Mouse (Mus musculus) limb, embryonic 11.5 days (tissue): ENCODE measurements around the gene Pacs2. TPM values are rescaled to one million over a fixed set of nuclear protein-coding genes. Genes with fewer than 3 reads are reported as not detected.

ENCODE experiments used
- ATAC-seq: fragments of 200-750 bp; cut with Nextera tagmentation; 2 replicates; pipeline ENCODE4 v1.8.0; 2017; ENCODE audit warnings: low read depth; ENCODE audit not compliant: insufficient number of reproducible peaks, low FRiP score, low TSS enrichment
- DNase-seq: peaks from one replicate; pipeline ENCODE4 v3.0.0-alpha.2; 2015; ENCODE audit warnings: low spot score
- H3K27ac ChIP-seq: fragments of 300-500 bp; sonication (generic); replicated peaks from 2 replicates; pipeline ENCODE4 v1.5.1; 2014; ENCODE audit warnings: low read depth, mild to moderate bottlenecking, low read length
- H3K27me3 ChIP-seq: fragments of 300-500 bp; sonication (generic); 2 replicates; pipeline ENCODE4 v1.6.1; 2014; ENCODE audit warnings: mild to moderate bottlenecking, low read length, mixed read lengths; ENCODE audit not compliant: control insufficient read depth, insufficient read depth
- H3K36me3 ChIP-seq: fragments of 300-500 bp; sonication (generic); 2 replicates; pipeline ENCODE4 v1.6.1; 2014; ENCODE audit warnings: mild to moderate bottlenecking, low read length, moderate library complexity, mixed read lengths; ENCODE audit not compliant: control insufficient read depth, insufficient read depth
- H3K4me1 ChIP-seq: fragments of 300-500 bp; sonication (generic); 2 replicates; pipeline ENCODE4 v1.6.1; 2014; ENCODE audit warnings: low read length, mixed read lengths; ENCODE audit not compliant: control insufficient read depth, insufficient read depth
- H3K4me2 ChIP-seq: fragments of 300-500 bp; sonication (generic); 2 replicates; pipeline ENCODE4 v1.6.1; 2014; ENCODE audit warnings: low read depth, mild to moderate bottlenecking, moderate library complexity; ENCODE audit not compliant: severe bottlenecking
- H3K4me3 ChIP-seq: fragments of 300-500 bp; sonication (generic); 2 replicates; pipeline ENCODE4 v1.5.1; 2014; ENCODE audit warnings: low read depth, low read length
- H3K9ac ChIP-seq: fragments of 300-500 bp; sonication (generic); 2 replicates; pipeline ENCODE4 v1.6.1; 2014; ENCODE audit warnings: mild to moderate bottlenecking, low read length
- H3K9me3 ChIP-seq: fragments of 300-500 bp; sonication (generic); 2 replicates; pipeline ENCODE4 v1.6.1; 2016; ENCODE audit warnings: low read length; ENCODE audit not compliant: control insufficient read depth
- WGBS: fragments of 180-500 bp; shearing (Covaris S2); extraction: QIAGEN DNeasy Blood & Tissue Kit; methylation state at CpG from one replicate; pipeline ENCODE4 v1.1.7; 2014; 5-methylcytosine and 5-hydroxymethylcytosine counted together
- polyA plus RNA-seq: library from polyadenylated mRNA; unstranded; fragments of >200 nt; fragmentation: Nextera tagmentation; extraction: Ambion mirVana; gene quantifications from 2 replicates; pipeline ENCODE4 v1.2.1, GENCODE M21; 2014

Pacs2 gene
- polyA plus RNA-seq, 1 experiment from 2014 or later, result 11.7 TPM

DNA sequence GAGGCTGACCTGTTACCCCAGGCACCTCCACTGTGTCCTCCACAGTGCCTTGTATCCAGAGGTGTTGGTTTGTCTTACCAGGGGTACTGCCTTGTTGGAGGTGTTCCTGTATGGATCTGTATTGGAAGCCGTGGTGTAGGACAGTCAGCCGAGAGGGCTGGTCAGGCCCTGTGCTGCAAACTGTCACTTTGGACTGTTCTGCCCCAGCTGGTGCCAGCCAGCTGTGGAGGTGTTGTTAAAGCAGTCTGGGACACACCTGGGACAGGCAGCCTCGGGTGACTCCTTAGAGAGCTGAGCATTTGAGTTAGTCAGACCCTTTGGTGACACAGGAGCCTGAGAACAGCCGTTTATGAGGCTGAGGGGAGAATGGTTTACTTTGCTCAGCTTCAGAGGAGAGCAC, 15.7 kb downstream of the Pacs2 start:
- Histone ChIP-seq H3K9ac (no peak overlapping the region), H3K27me3 (no peaks in the 10 kb centered on the region), H3K36me3 (no peaks in the 10 kb centered on the region), H3K4me3 (no peak overlapping the region), H3K27ac (no peak overlapping the region), H3K4me2 (no peak overlapping the region), H3K9me3 (no peaks in the 10 kb centered on the region), H3K4me1 (0 out of 2 replicates have a peak, but pooled peaks cover 3% of the 10 kb centered on the region)
- 64% methylated on average over 4 of the region's 4 CpGs for WGBS
- ATAC-seq, result no peak
- DNase-seq, result no peak

DNA sequence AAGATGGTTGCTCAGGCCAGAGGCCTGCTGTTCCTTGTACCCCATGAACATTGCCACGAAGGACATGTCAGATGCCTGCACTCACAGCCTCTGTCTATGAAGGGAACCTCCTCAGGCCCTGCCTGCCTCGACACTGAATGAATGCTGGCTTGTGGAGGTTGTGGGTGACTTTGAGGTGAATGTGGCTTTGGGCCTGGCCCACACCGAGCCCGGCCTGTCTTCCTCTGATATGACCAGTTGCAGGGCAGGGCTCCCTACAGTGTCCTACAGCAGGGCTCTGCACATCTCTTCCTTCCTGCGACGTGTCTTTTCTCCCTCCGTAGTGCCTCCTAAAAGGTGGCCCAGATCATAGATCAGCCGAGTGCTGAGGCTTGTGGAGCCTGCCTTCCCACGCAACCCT, 16.7 kb downstream of the Pacs2 start:
- no peak for ATAC-seq
- no peaks in the 10 kb centered on the region for H3K36me3 ChIP-seq
- no peaks in the 10 kb centered on the region for H3K27me3 ChIP-seq
- no peak overlapping the region for H3K27ac ChIP-seq
- H3K4me2 ChIP-seq, result no peak overlapping the region
- H3K9ac ChIP-seq, result no peak overlapping the region
- no peaks in the 10 kb centered on the region for H3K9me3 ChIP-seq
- 0 out of 2 replicates have a peak, but pooled peaks cover 3% of the 10 kb centered on the region for H3K4me1 ChIP-seq
- 89% methylated on average over 9 of the region's 9 CpGs for WGBS
- no peak overlapping the region for H3K4me3 ChIP-seq
- DNase-seq, result no peak

DNA sequence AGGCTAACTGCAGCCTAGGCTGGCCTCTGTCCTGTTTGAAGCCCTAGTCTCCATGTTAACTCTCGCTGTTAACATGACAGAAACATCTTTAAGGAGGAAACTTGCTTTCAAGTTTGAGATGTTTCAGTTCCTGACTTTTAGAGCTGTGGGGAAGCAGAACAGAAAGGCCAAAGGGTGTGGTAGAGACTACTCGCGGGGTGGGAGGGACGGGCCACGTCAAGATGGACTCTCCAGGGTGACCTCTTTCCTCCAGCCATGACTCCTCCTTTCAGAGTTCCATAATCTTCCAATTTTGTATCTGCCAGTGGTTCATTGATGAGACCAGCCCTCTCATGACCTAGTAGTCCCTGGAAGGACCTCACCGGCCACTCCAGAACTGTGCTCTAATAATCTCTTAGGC, 17.1 kb downstream of the Pacs2 start:
- Histone ChIP-seq H3K27ac (no peak overlapping the region), H3K4me3 (no peak overlapping the region), H3K36me3 (no peaks in the 10 kb centered on the region), H3K9ac (no peak overlapping the region), H3K27me3 (no peaks in the 10 kb centered on the region), H3K9me3 (no peaks in the 10 kb centered on the region), H3K4me1 (0 out of 2 replicates have a peak, but pooled peaks cover 3% of the 10 kb centered on the region), H3K4me2 (no peak overlapping the region)
- no peak for DNase-seq
- no peak for ATAC-seq
- 93% methylated on average over 6 of the region's 6 CpGs for WGBS

DNA sequence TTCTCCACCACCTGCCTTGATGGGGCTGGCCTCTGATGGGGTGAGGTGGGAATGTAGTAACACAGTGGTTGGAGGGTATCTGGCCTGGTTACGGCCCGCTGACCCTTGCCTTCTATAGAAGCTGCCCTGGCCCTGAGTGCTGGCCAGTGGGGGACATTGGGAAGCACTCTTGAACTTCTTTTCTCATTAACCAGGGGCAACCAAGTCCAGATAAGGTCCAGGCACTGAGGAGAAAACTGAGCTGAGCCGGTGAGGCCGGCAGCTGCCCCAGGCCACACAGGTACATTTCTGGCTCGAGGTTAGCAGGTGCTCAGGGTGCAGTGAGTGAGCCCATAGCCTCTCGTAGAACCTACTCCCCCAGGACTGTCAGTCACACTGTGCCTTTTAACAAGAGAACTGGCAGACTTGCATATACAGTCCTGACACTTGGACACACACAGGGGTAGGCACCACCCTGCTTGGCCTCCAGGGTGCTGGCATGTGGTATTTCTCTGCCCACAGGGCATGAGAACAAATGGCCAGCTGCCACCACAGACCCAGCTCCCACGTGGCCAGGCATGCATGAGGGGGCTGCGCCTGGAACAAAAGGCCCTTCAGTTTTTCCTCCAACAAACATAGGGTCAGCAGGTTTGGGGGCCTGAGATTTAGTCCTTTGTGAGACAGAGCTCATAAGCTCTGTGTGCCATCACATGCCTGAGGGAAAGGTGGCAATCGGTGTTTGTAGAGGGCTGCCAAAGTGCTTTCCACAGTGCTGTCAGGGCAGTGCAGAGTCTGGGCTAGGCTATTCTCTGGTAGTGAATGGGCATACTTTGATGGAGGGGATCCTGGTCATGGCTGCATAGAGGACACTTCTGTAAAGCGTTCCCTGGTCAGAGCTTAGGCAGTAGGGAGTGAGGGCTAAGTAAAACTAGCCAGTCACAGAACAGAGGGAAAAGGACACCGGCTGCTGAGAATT, 18.3 kb downstream of the Pacs2 start:
- H3K9ac ChIP-seq, result no peak overlapping the region

DNA sequence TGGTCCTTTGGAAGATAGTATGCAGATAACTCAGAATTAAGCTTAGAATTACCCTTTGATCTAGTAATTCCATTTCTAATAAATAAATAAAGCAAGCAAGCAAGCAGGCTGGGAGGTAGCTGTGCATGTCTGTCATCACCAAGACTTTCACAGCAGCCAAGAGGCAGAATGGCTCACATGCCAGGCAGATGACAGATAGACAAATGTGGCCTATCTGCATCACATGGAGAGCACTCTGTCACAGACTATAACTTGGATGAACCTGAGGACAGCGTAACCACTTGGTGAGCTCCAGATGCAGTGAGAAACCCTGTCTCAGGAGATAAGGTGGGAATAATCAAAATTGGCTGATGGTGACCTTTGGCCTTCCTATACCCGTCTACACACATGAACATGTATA, 20.8 kb downstream of the Pacs2 start:
- ATAC-seq (no peak), DNase-seq (no peak)
- H3K4me1 ChIP-seq, result 0 out of 2 replicates have a peak, but pooled peaks cover 3% of the 10 kb centered on the region
- H3K4me2 ChIP-seq, result no peak overlapping the region
- H3K27me3 ChIP-seq, result no peaks in the 10 kb centered on the region
- H3K27ac ChIP-seq, result no peak overlapping the region
- H3K9ac ChIP-seq, result no peak overlapping the region
- H3K9me3 ChIP-seq, result no peaks in the 10 kb centered on the region
- 92% methylated on average over 2 of the region's 2 CpGs for WGBS
- no peaks in the 10 kb centered on the region for H3K36me3 ChIP-seq
- no peak overlapping the region for H3K4me3 ChIP-seq

More for the DNA sequence above, 18.3 kb downstream of the Pacs2 start:
- DNase-seq (no peak), ATAC-seq (no peak)
- H3K4me1 ChIP-seq, result 0 out of 2 replicates have a peak, but pooled peaks cover 3% of the 10 kb centered on the region
- WGBS, result 86% methylated on average over 11 of the region's 11 CpGs
- no peaks in the 10 kb centered on the region for H3K27me3 ChIP-seq
- H3K9me3 ChIP-seq, result no peaks in the 10 kb centered on the region
- H3K36me3 ChIP-seq, result no peaks in the 10 kb centered on the region
- H3K4me2 ChIP-seq, result no peak overlapping the region
- H3K27ac ChIP-seq, result no peak overlapping the region
- H3K4me3 ChIP-seq, result no peak overlapping the region

DNA sequence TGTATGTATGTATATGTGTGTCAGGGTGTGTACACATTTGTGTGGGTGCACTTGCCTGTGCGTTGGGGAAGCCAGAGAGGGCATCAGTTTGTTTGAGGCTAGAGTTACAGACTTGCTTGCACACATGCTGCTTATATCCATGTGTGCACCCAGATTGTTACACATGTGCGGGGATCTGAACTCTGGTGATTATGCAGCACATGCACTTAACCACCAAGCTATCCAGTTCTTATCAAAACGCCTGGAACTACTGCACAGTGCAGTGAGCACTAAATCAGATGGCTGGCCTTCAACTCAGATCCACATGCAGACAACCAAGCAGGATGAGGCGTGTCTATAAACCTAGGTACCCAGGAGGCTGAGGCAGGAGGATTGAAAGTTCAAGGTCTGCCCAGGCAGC, 22.7 kb downstream of the Pacs2 start:
- Histone ChIP-seq H3K27ac (no peak overlapping the region), H3K27me3 (no peaks in the 10 kb centered on the region), H3K4me2 (no peak overlapping the region), H3K9me3 (no peaks in the 10 kb centered on the region), H3K4me3 (no peak overlapping the region), H3K9ac (no peak overlapping the region), H3K36me3 (no peaks in the 10 kb centered on the region), H3K4me1 (0 out of 2 replicates have a peak, but pooled peaks cover 3% of the 10 kb centered on the region)
- WGBS, result 90% methylated on average over 4 of the region's 4 CpGs
- DNase-seq (no peak), ATAC-seq (no peak)

DNA sequence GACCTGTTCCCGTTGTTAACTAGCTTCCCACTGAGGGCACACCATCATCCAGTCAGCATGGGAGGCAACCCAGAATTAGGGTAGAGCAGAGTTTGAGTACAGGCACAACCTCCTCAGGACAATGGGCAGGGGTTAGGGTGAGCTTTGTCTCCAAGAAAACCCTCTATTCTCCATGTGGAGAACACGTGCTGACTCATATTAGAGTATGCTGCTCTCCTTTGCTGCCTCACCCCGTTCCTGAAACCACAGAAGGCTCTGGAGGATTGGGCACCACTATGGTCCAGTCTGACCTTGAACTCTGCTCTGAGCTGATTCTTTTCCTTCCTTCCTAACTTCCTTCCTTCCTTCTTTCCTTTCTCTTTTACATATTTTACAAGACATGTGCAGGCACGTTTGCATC, 24.1 kb downstream of the Pacs2 start:
- no peak overlapping the region for H3K27ac ChIP-seq
- DNase-seq (no peak), ATAC-seq (no peak)
- H3K9me3 ChIP-seq, result no peaks in the 10 kb centered on the region
- H3K4me1 ChIP-seq, result no peaks in the 10 kb centered on the region
- H3K27me3 ChIP-seq, result no peaks in the 10 kb centered on the region
- H3K9ac ChIP-seq, result no peak overlapping the region
- H3K4me3 ChIP-seq, result no peak overlapping the region
- H3K36me3 ChIP-seq, result no peaks in the 10 kb centered on the region
- no peak overlapping the region for H3K4me2 ChIP-seq
- 91% methylated on average over 4 of the region's 4 CpGs for WGBS

DNA sequence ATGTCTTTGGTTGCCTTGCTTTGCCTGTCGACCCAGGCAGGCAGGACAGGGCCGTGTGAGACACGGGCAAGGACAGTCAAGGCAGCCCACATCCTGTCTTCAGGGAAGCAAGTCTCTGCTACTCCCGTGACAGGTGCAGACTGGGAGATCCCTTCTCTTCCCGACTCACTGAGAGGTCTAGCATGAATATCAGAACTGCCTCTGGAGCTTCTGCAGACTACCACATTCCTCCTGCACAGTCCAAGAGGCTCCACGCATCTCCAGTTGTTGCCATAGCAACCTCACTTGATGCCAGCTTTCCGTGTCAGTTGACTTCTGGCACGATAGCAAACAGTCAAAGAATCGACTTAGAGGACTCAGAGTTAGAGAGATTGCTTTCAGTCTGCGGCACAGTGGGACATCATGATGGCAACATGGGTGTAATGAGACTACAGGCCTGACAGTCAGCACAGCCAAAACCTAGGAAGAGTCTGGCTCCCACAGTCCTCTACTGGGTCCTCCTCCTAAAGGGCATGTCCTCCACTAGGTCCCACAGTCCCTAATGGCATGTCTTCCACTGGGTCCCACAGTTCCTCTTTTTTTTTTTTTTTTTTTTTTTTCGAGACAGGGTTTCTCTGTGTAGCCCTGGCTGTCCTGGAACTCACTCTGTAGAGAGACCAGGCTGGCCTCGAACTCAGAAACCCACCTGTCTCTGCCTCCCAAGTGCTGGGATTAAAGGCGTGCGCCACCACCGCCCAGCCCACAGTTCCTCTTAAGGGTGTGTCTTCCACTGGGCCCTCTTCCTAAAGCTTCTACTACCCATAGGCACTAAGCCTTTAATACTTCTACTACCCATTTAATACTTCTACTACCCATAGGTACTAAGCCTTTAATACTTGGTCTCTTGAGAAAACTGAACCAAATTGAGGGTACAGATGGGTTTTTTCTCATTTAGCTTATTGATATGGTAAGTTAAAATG, 27.5 kb downstream of the Pacs2 start:
- Histone ChIP-seq H3K27ac (no peak overlapping the region), H3K27me3 (no peaks in the 10 kb centered on the region), H3K36me3 (no peaks in the 10 kb centered on the region), H3K9me3 (no peaks in the 10 kb centered on the region), H3K4me2 (no peak overlapping the region), H3K4me3 (no peak overlapping the region), H3K9ac (no peak overlapping the region), H3K4me1 (no peaks in the 10 kb centered on the region)
- no peak for DNase-seq
- ATAC-seq, result no peak
- WGBS, result 89% methylated on average over 15 of the region's 15 CpGs
